Mouse (Mus musculus) ovary, adult 18-20 months (tissue): ENCODE data around the gene Gm20538.

Experiments
- DNase-seq: peaks from one replicate; pipeline ENCODE4 v3.0.0; 2022; ENCODE audit warnings: low spot score, mixed read lengths

The Gm20538 gene

GRCm38 (mm10) chr19:44530018-44530417 is 22.6 kb downstream of the Gm20538 start:
- no peak for DNase-seq

DNA sequence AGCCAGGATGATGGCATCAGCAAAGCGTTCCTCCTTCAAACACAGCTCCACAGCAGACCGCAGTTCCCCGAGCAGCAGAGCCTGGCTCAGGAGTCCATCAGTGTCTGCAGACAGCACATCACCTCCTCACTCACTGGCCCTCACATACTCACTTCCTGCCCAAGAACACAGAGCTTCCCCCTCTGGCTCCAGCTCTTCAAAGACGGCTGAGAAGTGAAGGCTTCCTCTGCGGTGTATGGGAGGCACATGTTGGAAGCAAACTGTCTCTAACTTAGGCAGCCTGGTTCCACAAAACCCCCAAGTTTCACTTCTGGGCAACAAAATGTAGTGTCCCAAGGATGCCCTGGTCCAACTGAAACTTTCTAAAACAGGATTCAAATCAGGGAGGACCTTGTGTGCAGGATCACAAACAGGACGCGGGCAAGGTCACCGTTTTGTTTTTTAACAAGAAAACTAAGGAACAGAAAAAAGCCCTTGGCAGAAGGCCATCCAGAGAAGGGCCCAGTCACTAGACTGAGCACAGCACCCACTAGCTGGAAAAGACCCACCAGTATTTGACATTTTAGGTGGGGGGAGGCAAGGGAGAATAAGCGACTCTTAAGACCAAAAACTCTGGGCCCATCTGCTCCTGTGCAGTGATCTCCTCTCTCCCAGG is 27.0 kb downstream of the Gm20538 start:
- DNase-seq = peak; percentile 40

GRCm38 (mm10) chr19:44519152-44519551 is 33.5 kb downstream of the Gm20538 start:
- peak; percentile 14 for DNase-seq

- DNase-seq = no peak
These were observed 34.4 kb downstream of the Gm20538 start for GRCm38 (mm10) chr19:44517996-44518768.

- no peak for DNase-seq
These were observed 36.9 kb downstream of the Gm20538 start for GRCm38 (mm10) chr19:44515769-44516168.

DNA sequence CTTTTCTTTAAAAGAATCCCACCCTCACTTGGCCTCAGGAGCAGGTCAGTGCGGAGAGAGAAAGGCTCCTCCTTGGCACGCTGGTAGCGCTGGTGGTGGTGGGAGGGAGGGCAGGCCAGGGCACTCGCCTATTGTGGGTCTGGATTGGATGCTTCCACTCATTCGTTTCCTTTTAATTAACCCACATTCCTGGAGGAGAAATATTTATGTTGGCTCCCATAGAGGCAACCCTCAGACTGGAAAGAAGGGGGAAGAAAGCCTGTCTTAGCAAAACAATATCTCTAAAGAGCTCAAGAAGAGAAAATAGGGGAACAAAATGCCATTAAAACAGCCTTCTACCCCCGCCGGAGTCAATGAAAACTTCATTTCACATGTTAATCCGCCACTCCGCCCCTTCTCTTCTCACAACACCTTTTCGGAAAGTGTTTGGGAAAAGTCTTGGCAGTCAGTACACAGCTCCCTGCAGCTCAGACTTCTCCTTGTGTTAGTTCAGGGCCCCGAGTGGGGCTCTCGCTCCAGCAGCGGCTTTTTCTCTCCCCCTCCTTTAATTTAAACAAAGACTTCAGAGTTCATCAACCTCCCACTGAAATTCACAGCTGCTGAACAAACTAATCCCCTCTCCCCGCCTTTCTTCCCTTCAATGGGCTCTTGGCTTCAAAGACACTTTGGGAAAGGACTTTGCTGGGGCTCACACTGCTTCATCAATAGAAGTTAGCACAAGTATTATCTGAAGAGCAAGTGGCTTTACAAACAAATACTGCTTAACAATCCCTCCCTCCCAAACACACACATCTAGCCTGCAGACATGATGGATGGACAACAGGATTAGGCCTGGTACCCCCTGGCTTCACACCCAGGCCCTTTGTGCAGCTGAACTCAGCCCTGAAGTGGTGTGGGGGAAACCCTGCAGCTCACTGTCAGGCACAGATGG is 37.8 kb downstream of the Gm20538 start:
- no peak for DNase-seq

GRCm38 (mm10) chr19:44513921-44514482 is 38.6 kb downstream of the Gm20538 start:
- no peak for DNase-seq

DNA sequence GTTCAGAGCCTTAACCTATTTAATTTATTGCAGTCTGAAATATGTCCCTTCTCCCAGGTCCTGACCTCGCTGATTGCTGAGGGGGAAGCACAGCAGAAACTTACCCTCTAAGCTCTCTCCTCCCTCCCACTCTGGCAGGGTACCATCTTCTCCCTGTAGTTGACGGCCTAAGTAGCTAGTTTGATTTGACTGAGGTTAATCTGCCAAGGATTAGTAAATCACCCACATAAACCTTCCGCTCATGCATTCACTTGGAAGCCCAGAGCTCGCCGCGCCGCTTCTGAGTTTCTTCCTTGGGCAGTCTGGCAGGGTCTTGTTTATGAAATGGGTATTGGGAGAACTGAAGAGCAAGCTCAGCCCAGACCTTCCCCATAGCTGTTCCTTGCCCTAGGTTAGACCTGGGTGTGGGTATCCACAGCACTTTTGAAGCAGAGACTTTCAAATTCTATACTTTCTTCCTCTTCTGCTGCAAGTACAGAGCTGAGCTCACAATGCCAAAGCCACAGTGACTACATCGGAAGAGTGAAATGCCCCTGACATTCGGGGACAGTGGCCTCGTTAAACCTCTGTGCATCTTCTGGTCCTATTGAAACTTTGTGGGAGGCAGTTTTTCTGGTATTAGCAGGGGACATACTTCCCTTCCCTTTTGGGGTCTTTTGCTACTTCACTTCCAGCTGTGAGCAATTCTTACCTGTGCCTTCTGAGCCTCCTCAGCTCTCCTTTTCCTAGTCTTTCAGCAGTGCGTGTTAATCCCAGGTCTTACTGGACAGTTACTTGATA is 39.4 kb downstream of the Gm20538 start:
- no peak for DNase-seq

GRCm38 (mm10) chr19:44512601-44513000 is 40.0 kb downstream of the Gm20538 start:
- DNase-seq = no peak

GRCm38 (mm10) chr19:44511451-44512231 is 41.0 kb downstream of the Gm20538 start:
- DNase-seq = no peak

DNA sequence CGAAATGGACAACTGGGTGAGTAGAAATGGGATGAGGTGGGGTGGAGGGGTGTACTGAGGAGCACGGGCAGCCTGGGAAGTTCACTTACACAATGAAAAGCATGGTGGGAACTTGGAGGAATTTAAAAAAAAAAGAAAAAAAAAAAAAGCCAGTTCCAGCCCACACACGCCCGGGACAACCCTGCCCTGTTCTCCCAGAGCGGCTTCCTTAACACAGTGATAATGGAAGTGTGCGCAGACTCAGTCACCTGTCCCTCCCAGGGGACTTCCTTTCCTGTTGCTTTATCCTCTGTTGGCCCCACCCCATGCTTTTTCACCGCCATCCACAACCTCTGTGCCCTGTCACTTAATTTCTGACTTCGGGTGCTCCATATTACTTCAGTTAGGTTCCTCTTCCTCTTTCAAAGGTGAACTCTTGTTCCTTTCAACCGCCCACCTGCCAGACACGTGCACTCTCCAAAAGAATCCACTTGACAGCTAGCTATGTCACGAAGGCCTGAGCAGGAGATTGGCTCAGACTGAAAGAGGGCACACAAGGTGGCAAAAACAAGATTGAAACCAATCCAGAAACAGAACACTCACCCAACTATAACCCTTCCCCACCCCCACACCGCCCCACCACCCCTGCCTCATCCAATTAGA is 42.0 kb downstream of the Gm20538 start:
- DNase-seq = no peak

- DNase-seq = no peak
These were observed 49.9 kb downstream of the Gm20538 start for GRCm38 (mm10) chr19:44502741-44503140.

- DNase-seq = no peak
These were observed 50.7 kb downstream of the Gm20538 start for GRCm38 (mm10) chr19:44501925-44502324.

DNA sequence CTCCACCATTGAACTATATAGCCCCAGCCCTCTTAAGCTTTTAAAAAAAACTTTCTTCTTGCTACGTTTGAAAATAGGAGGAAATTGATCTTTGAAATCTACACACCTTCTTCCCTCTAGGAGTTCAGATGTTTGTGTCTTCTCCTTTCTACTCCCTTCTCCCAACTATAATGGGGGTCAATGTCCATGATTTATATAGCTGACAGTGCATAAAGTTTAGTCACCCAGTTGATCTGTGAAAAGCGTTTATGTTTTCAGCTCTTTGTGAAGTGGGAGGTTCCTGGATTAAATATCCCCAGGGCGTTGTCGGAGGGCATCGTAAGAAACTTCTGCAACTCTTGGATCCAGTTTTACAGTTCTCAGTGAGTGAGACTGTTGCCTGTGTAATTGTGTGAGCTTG is 52.4 kb downstream of the Gm20538 start:
- no peak for DNase-seq

DNA sequence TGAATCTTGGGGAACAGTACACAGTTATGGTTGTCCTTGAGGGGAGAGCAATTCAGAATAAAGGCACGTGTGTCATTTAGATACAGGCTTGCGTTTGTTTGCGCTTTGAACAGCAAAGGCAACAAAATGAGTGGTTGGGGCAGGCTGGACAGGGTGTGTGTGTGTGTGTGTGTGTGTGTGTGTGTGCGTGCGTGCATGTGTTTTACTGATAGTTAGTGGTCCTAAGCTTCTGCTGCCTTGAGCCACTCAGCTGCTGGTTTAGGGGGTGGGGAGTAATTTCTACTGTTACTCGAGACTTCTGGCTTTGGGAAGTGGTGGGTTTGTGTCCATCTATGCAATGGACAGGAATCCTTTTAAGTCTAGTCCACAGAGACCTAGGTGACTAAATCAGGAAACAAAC is 53.7 kb downstream of the Gm20538 start:
- DNase-seq = no peak

- no peak for DNase-seq
These were observed 55.7 kb downstream of the Gm20538 start for GRCm38 (mm10) chr19:44496941-44497340.

GRCm38 (mm10) chr19:44496511-44496910 is 56.1 kb downstream of the Gm20538 start:
- DNase-seq = no peak
